Mouse (Mus musculus): ENCODE results near the gene Gm45233. TPM values are rescaled to one million over a fixed set of nuclear protein-coding genes. Genes with fewer than 3 reads are reported as not detected.

Gm45233 gene
- total RNA-seq, 2 experiments from 2014 or later: 0.80 to 0.86 TPM

GRCm38 (mm10) chr7:43449811-43450210, 5.9 kb downstream of the Gm45233 start:
- no peak for DNase-seq

GRCm38 (mm10) chr7:43451726-43452125, 7.8 kb downstream of the Gm45233 start:
- no peak for DNase-seq

- DNase-seq: no peak
Observed at GRCm38 (mm10) chr7:43452609-43453008, 8.7 kb downstream of the Gm45233 start.

- no peak for DNase-seq
Observed at GRCm38 (mm10) chr7:43453599-43454355, 9.8 kb downstream of the Gm45233 start.

GRCm38 (mm10) chr7:43454371-43454770, 10.4 kb downstream of the Gm45233 start:
- DNase-seq: no peak

- DNase-seq: no peak
Observed at GRCm38 (mm10) chr7:43462851-43463250, 18.9 kb downstream of the Gm45233 start, which contains the start of gene Vsig10l. Vsig10l (plus strand) TSS chr7:43463151.

GRCm38 (mm10) chr7:43463976-43464375, 20.0 kb downstream of the Gm45233 start:
- no peak for DNase-seq

- no peak for DNase-seq
Observed at GRCm38 (mm10) chr7:43464864-43465343, 21.0 kb downstream of the Gm45233 start.

- peak; percentile 73 to 79 for DNase-seq
Observed at GRCm38 (mm10) chr7:43465344-43466098, 21.6 kb downstream of the Gm45233 start.

- peak; percentile 52 to 68 for DNase-seq
Observed at GRCm38 (mm10) chr7:43466099-43466694, 22.3 kb downstream of the Gm45233 start.

- no peak for DNase-seq
Observed at GRCm38 (mm10) chr7:43470373-43470772, 26.4 kb downstream of the Gm45233 start.

GRCm38 (mm10) chr7:43475706-43476105, 31.8 kb downstream of the Gm45233 start:
- DNase-seq: no peak

GRCm38 (mm10) chr7:43476376-43476775, 32.4 kb downstream of the Gm45233 start:
- DNase-seq: no peak

GRCm38 (mm10) chr7:43481191-43481590, 37.3 kb downstream of the Gm45233 start:
- DNase-seq: peak in 1 of 2 experiments; percentile 27

GRCm38 (mm10) chr7:43482090-43482716, 38.3 kb downstream of the Gm45233 start:
- no peak for DNase-seq

- DNase-seq: no peak
Observed at GRCm38 (mm10) chr7:43483236-43483635, 39.3 kb downstream of the Gm45233 start.

GRCm38 (mm10) chr7:43488646-43489045, 44.7 kb downstream of the Gm45233 start:
- no peak for DNase-seq

GRCm38 (mm10) chr7:43489631-43490125, 45.8 kb downstream of the Gm45233 start, which contains the start of gene Iglon5:
Iglon5 (minus strand) TSS chr7:43490075.
- peak; percentile 24 to 29 for DNase-seq

GRCm38 (mm10) chr7:43490182-43490584, 46.3 kb downstream of the Gm45233 start:
- DNase-seq: peak; percentile 62 to 72

GRCm38 (mm10) chr7:43490861-43491260, 46.9 kb downstream of the Gm45233 start:
- DNase-seq: no peak

- DNase-seq: peak; percentile 45 to 52
Observed at GRCm38 (mm10) chr7:43495343-43496021, 51.6 kb downstream of the Gm45233 start.

All from layer of hippocampus, postnatal 36 days (tissue).